Mouse (Mus musculus): Measurements from ENCODE around the gene Usp2. TPM values are rescaled to one million over a fixed set of nuclear protein-coding genes. Genes with fewer than 3 reads are reported as not detected.

The Usp2 gene
- polyA plus RNA-seq, 1 experiment: not detected

DNA sequence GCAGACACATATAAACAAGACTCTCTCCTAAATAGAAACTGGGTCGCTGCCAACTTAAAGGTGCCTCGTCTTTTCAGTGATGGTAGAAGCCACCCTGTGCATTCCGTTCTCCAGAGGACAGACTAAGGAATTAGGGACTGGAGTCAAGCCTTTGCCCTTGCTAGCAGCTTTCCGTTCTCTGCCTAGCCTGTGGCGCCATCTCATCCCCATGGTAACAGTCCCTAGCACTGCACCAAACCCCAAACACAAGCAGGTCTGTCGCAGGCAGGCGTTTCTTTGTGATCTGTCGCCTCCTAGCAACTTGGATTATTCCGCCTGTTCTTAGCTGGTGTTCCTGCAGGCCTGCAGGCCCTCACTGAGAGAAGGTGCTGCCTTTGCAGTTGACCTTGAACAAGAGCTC, 29.7 kb downstream of the Usp2 start:
- TF ChIP-seq TAL1 (IDR thresholded peaks at IDR 0.05; ENCODE audit: low read length): no peak
- H3K9me3 ChIP-seq (ENCODE audit: control insufficient read depth, low read length): no peaks in the 10 kb centered on the region

DNA sequence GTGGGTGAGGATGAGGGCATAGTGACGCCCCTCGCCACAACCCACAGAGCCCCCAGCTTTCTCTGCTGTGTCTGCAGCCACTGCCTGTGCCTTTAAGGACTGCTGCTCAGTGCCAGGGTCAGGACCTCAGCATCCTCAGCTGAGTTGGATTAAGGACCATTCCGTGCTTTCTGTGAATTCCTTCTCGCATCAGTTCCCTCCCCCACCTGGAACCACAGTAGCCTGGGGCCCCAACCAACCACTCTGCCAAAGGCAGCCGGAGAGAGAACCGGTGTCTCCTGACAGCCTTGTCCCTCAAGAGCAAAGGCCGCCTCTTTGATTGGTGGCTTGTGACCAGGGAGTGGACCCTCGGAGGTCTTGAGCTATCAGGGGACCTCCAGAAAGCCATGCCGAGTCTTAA, 34.7 kb downstream of the Usp2 start, which contains the start of gene Mfrp:
TSS of gene Mfrp (plus strand) at position 240 of the 400 bp plus-strand sequence.
- peaks cover 42% of the 10 kb centered on the region for H3K36me3 ChIP-seq (ENCODE audit: control insufficient read depth)

More for the DNA sequence above, 29.7 kb downstream of the Usp2 start:
- Histone ChIP-seq H3K4me1 (ENCODE audit: control insufficient read depth) (peaks cover 2% of the 10 kb centered on the region), H3K36me3 (ENCODE audit: control insufficient read depth) (peaks cover 12% of the 10 kb centered on the region), H3K27me3 (ENCODE audit: control insufficient read depth) (no peaks in the 10 kb centered on the region), H3K4me3 (replicated peaks) (no peak overlapping the region)

DNA sequence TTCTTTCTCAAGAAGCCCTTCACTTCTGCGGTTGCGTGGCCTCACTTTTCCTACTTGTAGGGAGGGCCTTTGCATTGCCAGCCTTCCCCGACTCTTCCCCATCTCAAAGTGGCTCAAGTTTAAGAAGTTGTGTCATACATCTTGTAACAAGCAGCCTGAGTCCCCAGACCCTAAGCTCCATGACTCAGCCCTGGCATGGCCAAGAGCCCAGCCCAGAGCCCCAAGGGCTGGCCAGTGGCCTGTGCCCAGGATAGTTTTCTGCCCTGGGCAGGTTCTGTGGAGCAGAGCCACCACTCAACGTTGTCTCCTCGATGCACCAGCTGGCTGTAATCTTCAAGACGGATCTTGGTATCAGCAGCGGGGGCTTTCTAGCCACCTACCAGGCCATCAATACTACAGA, 38.1 kb downstream of the Usp2 start:
- Histone ChIP-seq H3K4me1 (ENCODE audit: control insufficient read depth) (peaks cover 34% of the 10 kb centered on the region), H3K36me3 (ENCODE audit: control insufficient read depth) (peaks cover 71% of the 10 kb centered on the region), H3K27me3 (ENCODE audit: control insufficient read depth) (no peaks in the 10 kb centered on the region), H3K4me3 (replicated peaks) (no peak overlapping the region), H3K9me3 (ENCODE audit: control insufficient read depth, low read length) (no peaks in the 10 kb centered on the region)
- TF ChIP-seq GATA1 (IDR thresholded peaks at IDR 0.05; ENCODE audit: low read length) (no peak), TAL1 (IDR thresholded peaks at IDR 0.05; ENCODE audit: low read length) (no peak)

More for the DNA sequence above, 34.7 kb downstream of the Usp2 start, which contains the start of gene Mfrp:
- no peak for TF ChIP-seq TAL1 (IDR thresholded peaks at IDR 0.05; ENCODE audit: low read length)
- TF ChIP-seq GATA1 (IDR thresholded peaks at IDR 0.05; ENCODE audit: low read length): no peak
- Histone ChIP-seq H3K4me1 (ENCODE audit: control insufficient read depth) (peaks cover 5% of the 10 kb centered on the region), H3K4me3 (replicated peaks) (no peak within 1 kb of the TSS), H3K9me3 (ENCODE audit: control insufficient read depth, low read length) (no peaks in the 10 kb centered on the region), H3K27me3 (ENCODE audit: control insufficient read depth) (no peaks in the 10 kb centered on the region)

DNA sequence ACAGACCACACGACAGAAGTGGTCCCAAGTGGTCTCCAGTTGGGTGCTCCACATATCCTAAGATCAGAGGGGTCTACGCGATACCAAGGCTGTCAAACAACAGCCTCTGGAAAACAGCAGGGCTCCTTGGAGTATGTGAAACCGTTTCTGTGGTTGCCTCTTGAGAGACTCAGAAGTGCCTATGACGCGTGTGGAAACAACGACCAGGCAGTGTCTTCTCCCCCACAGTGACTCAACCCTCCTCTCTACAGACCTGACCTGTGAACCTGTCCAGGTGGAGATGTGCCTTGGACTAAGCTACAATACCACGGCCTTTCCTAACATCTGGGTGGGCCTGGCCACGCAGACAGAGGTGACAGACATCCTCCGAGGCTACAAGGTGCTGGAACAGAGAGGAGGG, 39.0 kb downstream of the Usp2 start:
- peaks cover 78% of the 10 kb centered on the region for H3K36me3 ChIP-seq (ENCODE audit: control insufficient read depth)
- TF ChIP-seq TAL1 (IDR thresholded peaks at IDR 0.05; ENCODE audit: low read length) (no peak), GATA1 (IDR thresholded peaks at IDR 0.05; ENCODE audit: low read length) (no peak)
- H3K4me3 ChIP-seq (replicated peaks): no peak overlapping the region
- H3K9me3 ChIP-seq (ENCODE audit: control insufficient read depth, low read length): no peaks in the 10 kb centered on the region
- no peaks in the 10 kb centered on the region for H3K27me3 ChIP-seq (ENCODE audit: control insufficient read depth)
- H3K4me1 ChIP-seq (ENCODE audit: control insufficient read depth): peaks cover 42% of the 10 kb centered on the region

DNA sequence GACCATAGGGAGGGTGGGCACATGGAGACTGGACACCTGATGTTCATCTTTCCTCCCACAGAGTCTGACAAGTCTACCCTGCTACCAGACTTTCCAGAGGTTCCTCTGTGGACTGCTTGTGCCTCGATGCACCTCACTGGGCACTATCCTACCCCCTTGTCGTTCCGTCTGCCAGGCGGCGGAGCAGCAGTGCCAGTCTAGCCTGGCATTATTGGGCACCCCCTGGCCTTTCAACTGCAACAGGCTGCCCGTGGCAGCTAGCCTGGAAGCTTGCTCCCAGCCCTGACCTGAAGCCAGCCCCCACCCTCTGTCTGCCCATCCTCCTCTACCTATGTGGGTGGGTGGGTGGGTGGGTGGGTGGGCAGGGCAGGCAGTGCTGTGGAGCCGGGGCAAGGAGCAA, 39.4 kb downstream of the Usp2 start:
- Histone ChIP-seq H3K9me3 (ENCODE audit: control insufficient read depth, low read length) (no peaks in the 10 kb centered on the region), H3K27me3 (ENCODE audit: control insufficient read depth) (no peaks in the 10 kb centered on the region), H3K4me1 (ENCODE audit: control insufficient read depth) (peaks cover 42% of the 10 kb centered on the region), H3K36me3 (ENCODE audit: control insufficient read depth) (peaks cover 80% of the 10 kb centered on the region), H3K4me3 (replicated peaks) (no peak overlapping the region)
- no peak for TF ChIP-seq TAL1 (IDR thresholded peaks at IDR 0.05; ENCODE audit: low read length)
- TF ChIP-seq GATA1 (IDR thresholded peaks at IDR 0.05; ENCODE audit: low read length): no peak

DNA sequence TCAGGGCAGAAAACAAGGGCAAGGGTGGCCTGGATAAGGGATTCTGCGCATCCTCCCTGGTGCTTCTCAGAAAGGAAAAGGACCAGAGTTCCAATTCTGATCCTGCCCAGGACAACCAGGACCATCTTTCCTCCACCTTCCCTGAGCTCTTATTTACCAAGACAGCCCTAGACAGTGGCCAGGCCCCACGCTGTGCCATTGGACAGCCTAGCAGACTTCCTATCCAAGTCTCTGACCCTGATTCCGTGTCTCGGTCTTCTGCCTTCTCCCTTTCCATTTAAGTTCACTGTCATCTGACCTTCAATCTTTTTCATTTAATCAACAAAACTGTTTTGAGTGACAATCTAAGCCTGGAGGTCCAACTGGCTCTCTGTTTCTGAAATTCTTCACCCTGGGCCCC, 39.8 kb downstream of the Usp2 start:
- Histone ChIP-seq H3K36me3 (ENCODE audit: control insufficient read depth) (peaks cover 82% of the 10 kb centered on the region), H3K27me3 (ENCODE audit: control insufficient read depth) (no peaks in the 10 kb centered on the region)

DNA sequence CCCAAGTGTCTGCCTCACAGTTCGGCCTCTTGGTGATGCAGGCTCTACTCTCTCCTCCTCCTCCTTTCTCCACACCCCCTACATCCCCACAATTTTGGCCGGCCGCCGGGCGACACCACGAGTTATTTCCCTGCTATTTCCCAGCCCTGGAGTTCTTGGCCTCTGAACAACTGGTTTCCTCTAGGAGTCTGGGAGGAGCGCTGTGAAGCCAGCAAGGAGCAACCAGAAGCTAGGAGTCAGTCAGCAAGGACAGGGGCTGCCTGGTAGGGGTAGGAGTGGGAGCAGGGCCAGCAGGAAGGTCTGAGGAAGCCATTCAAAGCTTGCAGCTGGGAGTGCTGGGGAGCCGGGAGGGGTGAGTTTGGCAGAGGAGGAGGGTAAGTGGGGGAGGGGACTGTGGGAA, 40.3 kb downstream of the Usp2 start, which contains the start of gene C1qtnf5:
TSS of gene C1qtnf5 (plus strand) at position 136 of the 400 bp plus-strand sequence.
- no peak for TF ChIP-seq GATA1 (IDR thresholded peaks at IDR 0.05; ENCODE audit: low read length)
- no peak for TF ChIP-seq TAL1 (IDR thresholded peaks at IDR 0.05; ENCODE audit: low read length)
- H3K4me3 ChIP-seq (replicated peaks): no peak within 1 kb of the TSS
- no peaks in the 10 kb centered on the region for H3K9me3 ChIP-seq (ENCODE audit: control insufficient read depth, low read length)
- H3K4me1 ChIP-seq (ENCODE audit: control insufficient read depth): peaks cover 48% of the 10 kb centered on the region
- H3K36me3 ChIP-seq (ENCODE audit: control insufficient read depth): peaks cover 86% of the 10 kb centered on the region
- no peaks in the 10 kb centered on the region for H3K27me3 ChIP-seq (ENCODE audit: control insufficient read depth)

More for the DNA sequence above, 39.8 kb downstream of the Usp2 start:
- H3K9me3 ChIP-seq (ENCODE audit: control insufficient read depth, low read length): no peaks in the 10 kb centered on the region
- no peak for TF ChIP-seq TAL1 (IDR thresholded peaks at IDR 0.05; ENCODE audit: low read length)
- no peak for TF ChIP-seq GATA1 (IDR thresholded peaks at IDR 0.05; ENCODE audit: low read length)
- peaks cover 44% of the 10 kb centered on the region for H3K4me1 ChIP-seq (ENCODE audit: control insufficient read depth)
- H3K4me3 ChIP-seq (replicated peaks): no peak overlapping the region

DNA sequence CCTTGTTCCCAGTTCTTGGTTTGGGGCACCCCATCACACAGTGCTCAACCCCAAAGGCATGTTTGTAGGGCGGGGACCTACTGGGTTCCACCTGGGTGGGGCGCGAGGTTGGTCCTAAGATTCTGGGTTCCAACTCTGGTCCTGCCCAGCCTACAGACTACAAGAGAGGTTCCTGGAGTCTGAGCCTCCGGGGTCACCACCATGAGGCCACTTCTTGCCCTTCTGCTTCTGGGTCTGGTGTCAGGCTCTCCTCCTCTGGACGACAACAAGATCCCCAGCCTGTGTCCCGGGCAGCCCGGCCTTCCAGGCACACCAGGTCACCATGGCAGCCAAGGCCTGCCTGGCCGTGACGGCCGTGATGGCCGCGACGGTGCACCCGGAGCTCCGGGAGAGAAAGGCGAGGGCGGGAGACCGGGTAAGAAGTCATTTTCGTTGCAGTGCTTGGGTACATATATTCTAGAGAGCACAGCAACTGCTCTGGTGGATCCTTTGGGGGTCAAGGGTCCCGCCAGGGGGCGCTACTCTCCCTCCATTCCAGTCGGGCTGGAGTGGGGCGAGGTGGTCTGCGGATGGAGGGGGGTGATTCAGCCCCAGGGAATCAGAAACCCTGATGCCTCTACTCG, 40.8 kb downstream of the Usp2 start:
- Histone ChIP-seq H3K27me3 (ENCODE audit: control insufficient read depth) (no peaks in the 10 kb centered on the region), H3K9me3 (ENCODE audit: control insufficient read depth, low read length) (no peaks in the 10 kb centered on the region), H3K4me1 (ENCODE audit: control insufficient read depth) (peaks cover 52% of the 10 kb centered on the region), H3K36me3 (ENCODE audit: control insufficient read depth) (peaks cover 84% of the 10 kb centered on the region), H3K4me3 (replicated peaks) (no peak overlapping the region)
- TF ChIP-seq GATA1 (IDR thresholded peaks at IDR 0.05; ENCODE audit: low read length) (no peak), TAL1 (IDR thresholded peaks at IDR 0.05; ENCODE audit: low read length) (no peak)

DNA sequence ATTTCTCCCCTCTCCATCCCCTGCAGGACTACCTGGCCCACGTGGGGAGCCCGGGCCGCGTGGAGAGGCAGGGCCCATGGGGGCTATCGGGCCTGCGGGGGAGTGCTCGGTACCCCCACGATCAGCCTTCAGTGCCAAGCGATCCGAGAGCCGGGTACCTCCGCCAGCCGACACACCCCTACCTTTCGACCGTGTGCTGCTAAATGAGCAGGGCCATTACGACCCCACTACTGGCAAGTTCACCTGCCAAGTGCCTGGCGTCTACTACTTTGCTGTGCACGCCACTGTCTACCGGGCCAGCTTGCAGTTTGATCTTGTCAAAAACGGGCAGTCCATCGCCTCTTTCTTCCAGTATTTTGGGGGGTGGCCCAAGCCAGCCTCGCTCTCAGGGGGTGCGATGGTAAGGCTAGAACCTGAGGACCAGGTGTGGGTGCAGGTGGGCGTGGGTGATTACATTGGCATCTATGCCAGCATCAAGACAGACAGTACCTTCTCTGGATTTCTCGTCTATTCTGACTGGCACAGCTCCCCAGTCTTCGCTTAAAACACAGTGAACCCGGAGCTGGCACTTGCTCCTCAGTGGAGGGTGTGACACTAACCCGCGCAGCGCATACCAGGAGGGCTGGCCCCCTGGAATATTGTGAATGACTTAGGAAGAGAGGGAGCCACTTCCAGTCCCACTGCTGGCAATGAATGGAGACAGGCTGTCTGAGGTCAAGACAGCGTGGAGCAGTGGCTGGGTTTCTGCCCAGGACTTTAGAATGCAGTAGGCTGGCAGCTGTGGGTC, 41.6 kb downstream of the Usp2 start:
- peaks cover 52% of the 10 kb centered on the region for H3K4me1 ChIP-seq (ENCODE audit: control insufficient read depth)

More for the DNA sequence above, 41.6 kb downstream of the Usp2 start:
- Histone ChIP-seq H3K9me3 (ENCODE audit: control insufficient read depth, low read length) (no peaks in the 10 kb centered on the region), H3K4me3 (replicated peaks) (no peak overlapping the region), H3K36me3 (ENCODE audit: control insufficient read depth) (peaks cover 81% of the 10 kb centered on the region), H3K27me3 (ENCODE audit: control insufficient read depth) (no peaks in the 10 kb centered on the region)
- no peak for TF ChIP-seq TAL1 (IDR thresholded peaks at IDR 0.05; ENCODE audit: low read length)
- TF ChIP-seq GATA1 (IDR thresholded peaks at IDR 0.05; ENCODE audit: low read length): no peak

Data from erythroblast, embryonic 14.5 days (primary cell).